Mouse (Mus musculus) kidney, adult 18-20 months (tissue): Measurements from ENCODE around the gene Tmem219.
A peak's percentile ranks its signal among the peaks of the same experiment; 100 is the strongest.

Experiments used
- DNase-seq: peaks from one replicate; pipeline ENCODE4 v3.0.0; 2021

The Tmem219 gene

GRCm38 (mm10) chr7:126861429-126862130 is 61.1 kb downstream of the Tmem219 start, which contains the start of gene Hirip3:
Gene Hirip3 (plus strand): TSS chr7:126861972.
- DNase-seq, result peak; percentile 97

GRCm38 (mm10) chr7:126860987-126861386 is 61.7 kb downstream of the Tmem219 start:
- no peak for DNase-seq

- DNase-seq, result no peak
Observed at GRCm38 (mm10) chr7:126856741-126857420, 65.8 kb downstream of the Tmem219 start.

GRCm38 (mm10) chr7:126855641-126856040 is 67.1 kb downstream of the Tmem219 start:
- no peak for DNase-seq

- peak; percentile 70 for DNase-seq
Observed at GRCm38 (mm10) chr7:126853454-126853853, 69.3 kb downstream of the Tmem219 start.

- no peak for DNase-seq
Observed at GRCm38 (mm10) chr7:126851192-126851591, 71.5 kb downstream of the Tmem219 start.

GRCm38 (mm10) chr7:126850161-126850560 is 72.6 kb downstream of the Tmem219 start:
- no peak for DNase-seq

- DNase-seq, result no peak
Observed at GRCm38 (mm10) chr7:126848794-126849193, 73.9 kb downstream of the Tmem219 start.

GRCm38 (mm10) chr7:126847421-126848398 is 75.0 kb downstream of the Tmem219 start:
- no peak for DNase-seq

GRCm38 (mm10) chr7:126847116-126847420 is 75.6 kb downstream of the Tmem219 start, which contains the start of gene Doc2a:
Gene Doc2a (plus strand): TSS chr7:126847416.
- no peak for DNase-seq

- no peak for DNase-seq
Observed at GRCm38 (mm10) chr7:126845516-126845915, 77.2 kb downstream of the Tmem219 start.

- no peak for DNase-seq
Observed at GRCm38 (mm10) chr7:126843276-126843675, 79.4 kb downstream of the Tmem219 start.
